Mouse (Mus musculus) forebrain, embryonic 11.5 days (tissue): ENCODE data around the gene Serpinb1a. TPM values are rescaled to one million over a fixed set of nuclear protein-coding genes. Genes with fewer than 3 reads are reported as not detected.

Experiments
- ATAC-seq: fragments of 200-750 bp; cut with Nextera tagmentation; replicated peaks from 2 replicates; pipeline ENCODE4 v1.8.0; 2017; ENCODE audit warnings: moderate TSS enrichment; ENCODE audit not compliant: low FRiP score
- DNase-seq: peaks from one replicate; pipeline ENCODE4 v3.0.0-alpha.2; 2017; ENCODE audit warnings: low spot score
- H3K27ac ChIP-seq: fragments of 300-500 bp; sonication (generic); 2 replicates; pipeline ENCODE4 v1.5.1; 2014; ENCODE audit warnings: low read depth, low read length
- H3K27me3 ChIP-seq: fragments of 300-500 bp; sonication (generic); 2 replicates; pipeline ENCODE4 v1.6.1; 2014; ENCODE audit warnings: mild to moderate bottlenecking, low read length, mixed read lengths; ENCODE audit not compliant: control insufficient read depth, insufficient read depth
- H3K36me3 ChIP-seq: fragments of 300-500 bp; sonication (generic); 2 replicates; pipeline ENCODE4 v1.6.1; 2014; ENCODE audit warnings: mild to moderate bottlenecking, low read length, moderate library complexity, mixed read lengths; ENCODE audit not compliant: control insufficient read depth, insufficient read depth
- H3K4me1 ChIP-seq: fragments of 300-500 bp; sonication (generic); replicated peaks from 2 replicates; pipeline ENCODE4 v1.6.1; 2014; ENCODE audit warnings: low read length, mixed read lengths; ENCODE audit not compliant: control insufficient read depth, insufficient read depth
- H3K4me2 ChIP-seq: fragments of 300-500 bp; sonication (generic); 2 replicates; pipeline ENCODE4 v1.6.1; 2014; ENCODE audit warnings: low read depth, mild to moderate bottlenecking, low read length, moderate library complexity, mixed read lengths; ENCODE audit not compliant: severe bottlenecking
- H3K4me3 ChIP-seq: fragments of 300-500 bp; sonication (generic); 2 replicates; pipeline ENCODE4 v1.5.1; 2014; ENCODE audit warnings: low read depth, low read length
- H3K9ac ChIP-seq: fragments of 300-500 bp; sonication (generic); 2 replicates; pipeline ENCODE4 v1.6.1; 2014; ENCODE audit warnings: low read length
- H3K9me3 ChIP-seq: fragments of 300-500 bp; sonication (generic); 2 replicates; pipeline ENCODE4 v1.6.1; 2016; ENCODE audit warnings: low read length, mixed read lengths; ENCODE audit not compliant: control insufficient read depth
- WGBS: fragments of 180-500 bp; shearing (Covaris S2); extraction: QIAGEN DNeasy Blood & Tissue Kit; methylation state at CpG from one replicate; pipeline ENCODE4 v1.1.7; 2014; 5-methylcytosine and 5-hydroxymethylcytosine counted together
- polyA plus RNA-seq: library from polyadenylated mRNA; unstranded; fragments of >200 nt; fragmentation: Nextera tagmentation; extraction: Ambion mirVana; gene quantifications from 2 replicates; pipeline ENCODE4 v1.2.1, GENCODE M21; 2014

Gene Serpinb1a
- polyA plus RNA-seq, 1 experiment from 2014 or later, result 0.68 TPM

- Histone ChIP-seq H3K27ac (no peak overlapping the region), H3K4me1 (no peaks in the 10 kb centered on the region), H3K9ac (no peak overlapping the region), H3K9me3 (no peaks in the 10 kb centered on the region), H3K27me3 (no peaks in the 10 kb centered on the region), H3K4me2 (no peak overlapping the region), H3K4me3 (no peak overlapping the region), H3K36me3 (no peaks in the 10 kb centered on the region)
- WGBS, result 73% methylated on average over 1 of the region's 1 CpGs
- DNase-seq (no peak), ATAC-seq (no peak)
These were observed 829 bp downstream of the Serpinb1a start for GRCm38 (mm10) chr13:32850156-32850555.

GRCm38 (mm10) chr13:32849531-32850123 is 1.4 kb downstream of the Serpinb1a start:
- ATAC-seq (no peak), DNase-seq (no peak)
- Histone ChIP-seq H3K27me3 (no peaks in the 10 kb centered on the region), H3K4me1 (no peaks in the 10 kb centered on the region), H3K36me3 (no peaks in the 10 kb centered on the region), H3K4me3 (no peak overlapping the region), H3K27ac (no peak overlapping the region), H3K4me2 (no peak overlapping the region), H3K9me3 (no peaks in the 10 kb centered on the region), H3K9ac (no peak overlapping the region)

GRCm38 (mm10) chr13:32849092-32849491 is 1.9 kb downstream of the Serpinb1a start:
- no peak overlapping the region for H3K27ac ChIP-seq
- no peak for DNase-seq
- no peak for ATAC-seq
- H3K27me3 ChIP-seq, result no peaks in the 10 kb centered on the region
- 77% methylated on average over 4 of the region's 4 CpGs for WGBS
- H3K36me3 ChIP-seq, result no peaks in the 10 kb centered on the region
- no peak overlapping the region for H3K9ac ChIP-seq
- no peak overlapping the region for H3K4me2 ChIP-seq
- no peaks in the 10 kb centered on the region for H3K9me3 ChIP-seq
- no peak overlapping the region for H3K4me3 ChIP-seq
- H3K4me1 ChIP-seq, result no peaks in the 10 kb centered on the region

GRCm38 (mm10) chr13:32846221-32846620 is 4.8 kb downstream of the Serpinb1a start:
- H3K4me1 ChIP-seq, result no peaks in the 10 kb centered on the region
- H3K9ac ChIP-seq, result no peak overlapping the region
- H3K36me3 ChIP-seq, result no peaks in the 10 kb centered on the region
- no peak overlapping the region for H3K4me2 ChIP-seq
- DNase-seq (no peak), ATAC-seq (no peak)
- no peak overlapping the region for H3K4me3 ChIP-seq
- H3K27me3 ChIP-seq, result no peaks in the 10 kb centered on the region
- H3K27ac ChIP-seq, result no peak overlapping the region
- no peaks in the 10 kb centered on the region for H3K9me3 ChIP-seq

- Histone ChIP-seq H3K27me3 (no peaks in the 10 kb centered on the region), H3K9me3 (no peaks in the 10 kb centered on the region)
- no peak for ATAC-seq
These were observed 9.6 kb downstream of the Serpinb1a start for GRCm38 (mm10) chr13:32841349-32841748.

GRCm38 (mm10) chr13:32839314-32839713 is 11.7 kb downstream of the Serpinb1a start:
- no peak overlapping the region for H3K4me3 ChIP-seq
- no peak overlapping the region for H3K27ac ChIP-seq
- H3K36me3 ChIP-seq, result no peaks in the 10 kb centered on the region
- no peaks in the 10 kb centered on the region for H3K9me3 ChIP-seq
- DNase-seq (no peak), ATAC-seq (no peak)
- H3K4me2 ChIP-seq, result no peak overlapping the region
- WGBS, result 53% methylated on average over 1 of the region's 1 CpGs
- H3K9ac ChIP-seq, result no peak overlapping the region
- no peaks in the 10 kb centered on the region for H3K27me3 ChIP-seq
- no peaks in the 10 kb centered on the region for H3K4me1 ChIP-seq

More at GRCm38 (mm10) chr13:32841349-32841748, 9.6 kb downstream of the Serpinb1a start:
- H3K4me3 ChIP-seq, result no peak overlapping the region
- H3K4me1 ChIP-seq, result no peaks in the 10 kb centered on the region
- 88% methylated on average over 3 of the region's 3 CpGs for WGBS
- no peak for DNase-seq
- no peak overlapping the region for H3K4me2 ChIP-seq
- no peaks in the 10 kb centered on the region for H3K36me3 ChIP-seq
- H3K27ac ChIP-seq, result no peak overlapping the region
- no peak overlapping the region for H3K9ac ChIP-seq

GRCm38 (mm10) chr13:32834513-32834912 is 16.5 kb downstream of the Serpinb1a start:
- ATAC-seq, result no peak

GRCm38 (mm10) chr13:32833237-32833636 is 17.7 kb downstream of the Serpinb1a start:
- H3K27me3 ChIP-seq, result no peaks in the 10 kb centered on the region
- H3K9ac ChIP-seq, result no peak overlapping the region
- ATAC-seq, result no peak
- H3K4me2 ChIP-seq, result no peak overlapping the region
- DNase-seq, result no peak
- no peaks in the 10 kb centered on the region for H3K9me3 ChIP-seq
- H3K4me3 ChIP-seq, result no peak overlapping the region
- no peaks in the 10 kb centered on the region for H3K36me3 ChIP-seq
- 79% methylated on average over 6 of the region's 6 CpGs for WGBS
- no peaks in the 10 kb centered on the region for H3K4me1 ChIP-seq
- no peak overlapping the region for H3K27ac ChIP-seq

More at GRCm38 (mm10) chr13:32834513-32834912, 16.5 kb downstream of the Serpinb1a start:
- no peaks in the 10 kb centered on the region for H3K9me3 ChIP-seq
- DNase-seq, result no peak
- H3K4me1 ChIP-seq, result no peaks in the 10 kb centered on the region
- H3K27me3 ChIP-seq, result no peaks in the 10 kb centered on the region
- no peak overlapping the region for H3K9ac ChIP-seq
- no peak overlapping the region for H3K4me3 ChIP-seq
- no peak overlapping the region for H3K27ac ChIP-seq
- H3K36me3 ChIP-seq, result no peaks in the 10 kb centered on the region
- 96% methylated on average over 5 of the region's 5 CpGs for WGBS
- no peak overlapping the region for H3K4me2 ChIP-seq

- no peak for DNase-seq
- Histone ChIP-seq H3K27ac (no peak overlapping the region), H3K27me3 (no peaks in the 10 kb centered on the region), H3K4me2 (no peak overlapping the region), H3K9me3 (no peaks in the 10 kb centered on the region), H3K4me3 (no peak overlapping the region), H3K4me1 (no peaks in the 10 kb centered on the region), H3K9ac (no peak overlapping the region), H3K36me3 (no peaks in the 10 kb centered on the region)
- ATAC-seq, result no peak
- 76% methylated on average over 3 of the region's 3 CpGs for WGBS
These were observed 18.2 kb downstream of the Serpinb1a start for GRCm38 (mm10) chr13:32832776-32833175.
